Mouse (Mus musculus): ENCODE data around the gene Asxl2. TPM values are rescaled to one million over a fixed set of nuclear protein-coding genes. Genes with fewer than 3 reads are reported as not detected.
"Not testable (repeated sequence)": the region's sequence is repeated elsewhere in the genome, so short reads cannot be mapped to it uniquely, and the experiment has no call there.

The Asxl2 gene
- polyA plus RNA-seq, 1 experiment: 10.0 TPM

GRCm38 (mm10) chr12:3427891-3428775, 1.5 kb downstream of the Asxl2 start:
- DNase-seq (ENCODE audit: low spot score): no peak

GRCm38 (mm10) chr12:3429681-3430442, 3.2 kb downstream of the Asxl2 start:
- no peak for DNase-seq (ENCODE audit: low spot score)

- no peak for DNase-seq (ENCODE audit: low spot score)
Measured at GRCm38 (mm10) chr12:3430443-3430753, 3.7 kb downstream of the Asxl2 start.

GRCm38 (mm10) chr12:3430985-3431384, 4.3 kb downstream of the Asxl2 start:
- DNase-seq (ENCODE audit: low spot score): no peak

- DNase-seq (ENCODE audit: low spot score): no peak
Measured at GRCm38 (mm10) chr12:3433736-3434135, 7.1 kb downstream of the Asxl2 start.

- DNase-seq (ENCODE audit: low spot score): no peak
Measured at GRCm38 (mm10) chr12:3436446-3436845, 9.8 kb downstream of the Asxl2 start.

GRCm38 (mm10) chr12:3437815-3438214, 11.2 kb downstream of the Asxl2 start:
- DNase-seq (ENCODE audit: low spot score): no peak

GRCm38 (mm10) chr12:3440916-3441315, 14.3 kb downstream of the Asxl2 start:
- DNase-seq (ENCODE audit: low spot score): no peak

- DNase-seq (ENCODE audit: low spot score): no peak
Measured at GRCm38 (mm10) chr12:3441361-3441760, 14.7 kb downstream of the Asxl2 start.

GRCm38 (mm10) chr12:3453554-3453953, 26.9 kb downstream of the Asxl2 start:
- no peak for DNase-seq (ENCODE audit: low spot score)

GRCm38 (mm10) chr12:3463087-3463486, 36.4 kb downstream of the Asxl2 start:
- no peak for DNase-seq (ENCODE audit: low spot score)

GRCm38 (mm10) chr12:3499662-3500061, 73.0 kb downstream of the Asxl2 start:
- no peak for DNase-seq (ENCODE audit: low spot score)

- no peak for DNase-seq (ENCODE audit: low spot score)
Measured at GRCm38 (mm10) chr12:3500071-3500470, 73.4 kb downstream of the Asxl2 start.

- DNase-seq (ENCODE audit: low spot score): no peak
Measured at GRCm38 (mm10) chr12:3518665-3519297, 92.1 kb downstream of the Asxl2 start.

GRCm38 (mm10) chr12:3521806-3522205, 95.1 kb downstream of the Asxl2 start:
- DNase-seq (ENCODE audit: low spot score): not testable (repeated sequence)

GRCm38 (mm10) chr12:3525536-3525935, 98.9 kb downstream of the Asxl2 start:
- DNase-seq (ENCODE audit: low spot score): no peak

- not testable (repeated sequence) for DNase-seq (ENCODE audit: low spot score)
Measured at GRCm38 (mm10) chr12:3535446-3535845, 108.8 kb downstream of the Asxl2 start.

GRCm38 (mm10) chr12:3537616-3538015, 111.0 kb downstream of the Asxl2 start:
- DNase-seq (ENCODE audit: low spot score): peak; percentile 32

- no peak for DNase-seq (ENCODE audit: low spot score)
Measured at GRCm38 (mm10) chr12:3538036-3538435, 111.4 kb downstream of the Asxl2 start.

GRCm38 (mm10) chr12:3539605-3540004, 112.9 kb downstream of the Asxl2 start:
- no peak for DNase-seq (ENCODE audit: low spot score)

GRCm38 (mm10) chr12:3540871-3541270, 114.2 kb downstream of the Asxl2 start:
- DNase-seq (ENCODE audit: low spot score): no peak

- no peak for DNase-seq (ENCODE audit: low spot score)
Measured at GRCm38 (mm10) chr12:3545451-3545850, 118.8 kb downstream of the Asxl2 start.

Data from urinary bladder, adult 2 months (tissue).